Mouse (Mus musculus): ENCODE measurements at regions not wholly inside any gene's neighbourhood (a gene's known extent, or its start where the extent isn't known, plus 50 kb on each side); places are given as distances from the start of the nearest gene placed in this dataset.

DNA sequence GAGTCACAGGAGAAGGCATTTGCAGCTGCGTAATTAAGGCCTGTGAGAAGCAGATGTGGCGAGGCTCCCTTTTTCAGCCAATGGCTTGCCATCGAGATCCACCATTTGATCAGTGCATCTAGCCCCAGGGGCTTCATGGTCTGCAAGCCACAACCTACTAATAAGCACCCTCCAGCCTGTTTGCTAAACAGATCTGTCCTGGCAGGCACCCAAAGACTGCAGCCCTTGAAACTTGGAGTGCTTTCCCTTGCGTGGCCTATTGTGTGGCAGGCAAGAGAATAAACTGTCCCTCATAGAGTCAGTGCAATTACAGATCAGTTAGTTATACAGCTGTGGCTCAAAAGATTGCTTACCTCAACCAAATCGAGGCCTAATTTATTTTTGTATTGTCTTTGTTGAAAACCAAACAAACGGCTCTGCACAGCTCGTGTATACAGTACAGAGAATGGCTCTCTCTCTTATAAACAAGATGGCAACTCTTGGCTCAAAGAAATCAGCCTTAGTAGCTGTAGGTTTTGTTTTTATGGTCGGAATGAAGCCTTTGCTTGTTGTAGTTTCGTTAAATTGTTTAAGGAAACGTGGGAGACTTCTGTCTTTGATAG is 195.9 kb upstream of the Satb2 start:
- no peak for DNase-seq (ENCODE audit: low spot score in 2 of 2)

DNA sequence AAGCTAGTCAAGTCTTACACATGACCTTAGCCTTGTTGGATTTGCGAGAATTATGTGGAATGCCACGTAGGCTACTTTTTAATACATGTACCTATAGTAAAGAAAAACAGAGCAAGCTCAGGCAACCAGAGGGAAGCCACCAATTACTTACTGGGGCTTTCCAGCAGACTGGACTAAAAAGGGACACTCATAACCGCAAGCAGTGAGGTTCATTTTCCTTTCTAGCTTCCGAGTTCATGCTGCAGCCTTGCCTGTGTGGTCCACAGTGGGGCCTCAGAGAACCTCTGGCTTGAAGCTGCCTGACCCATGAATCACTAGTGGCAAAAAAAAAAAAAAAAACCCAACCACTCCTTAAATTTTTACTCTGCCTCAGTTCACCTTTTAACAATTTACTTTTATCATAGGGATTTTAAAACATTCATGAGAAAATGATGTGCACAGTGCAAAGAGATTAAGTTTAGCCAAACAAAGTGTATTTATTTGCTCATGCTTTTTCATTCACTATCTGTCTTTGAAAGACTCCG is 188.6 kb upstream of the 1700066M21Rik start:
- DNase-seq (ENCODE audit: low spot score in 2 of 2), result no peak

DNA sequence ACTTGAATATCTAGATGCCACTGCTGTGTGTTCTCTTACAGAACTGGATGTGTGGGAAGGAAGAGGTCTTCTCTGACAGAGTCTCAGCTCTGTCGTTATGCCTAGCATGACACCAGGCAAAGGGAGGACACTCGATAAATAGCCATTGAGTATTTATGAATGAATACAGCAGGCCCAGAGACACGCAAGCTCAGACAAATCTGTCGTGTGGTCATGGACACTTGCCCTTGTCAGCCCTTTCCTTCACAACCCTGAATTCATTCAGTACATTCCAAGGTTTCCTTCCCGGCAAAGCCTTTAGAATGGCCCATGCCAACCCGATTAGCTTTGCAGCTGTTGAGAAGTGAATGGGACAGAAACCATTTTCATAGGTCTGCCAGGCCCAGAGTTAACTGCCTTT is 176.1 kb upstream of the 1700066M21Rik start:
- DNase-seq (ENCODE audit: low spot score in 2 of 2), result no peak

- DNase-seq (ENCODE audit: low spot score in 2 of 2), result no peak
Observed at GRCm38 (mm10) chr1:57204331-57204730, 173.1 kb upstream of the 1700066M21Rik start.

GRCm38 (mm10) chr1:57205198-57205987 is 172.0 kb upstream of the 1700066M21Rik start:
- DNase-seq (ENCODE audit: low spot score in 2 of 2), result peak; percentile 42 to 49

DNA sequence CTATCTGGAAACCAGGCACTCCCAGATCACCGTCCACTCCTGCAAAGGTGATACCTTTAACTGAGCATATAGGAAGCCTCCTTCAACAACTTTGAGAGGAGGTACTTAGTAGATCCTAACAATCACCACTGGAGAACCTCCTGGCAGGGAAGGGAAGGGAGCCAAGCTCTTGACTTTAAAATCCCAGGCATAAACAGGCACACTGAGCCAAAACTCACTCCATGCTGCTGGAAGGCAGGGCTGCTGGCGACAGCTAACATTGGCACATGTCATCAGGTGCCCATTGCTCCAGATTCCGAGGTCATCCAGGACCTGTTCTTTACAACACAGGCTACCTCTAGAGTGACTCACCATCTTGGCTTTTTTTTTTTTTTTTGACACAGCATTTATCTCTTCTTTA is 170.9 kb upstream of the 1700066M21Rik start:
- DNase-seq (ENCODE audit: low spot score in 2 of 2), result no peak

- DNase-seq (ENCODE audit: low spot score in 2 of 2), result no peak
Observed at GRCm38 (mm10) chr1:57206944-57207343, 170.5 kb upstream of the 1700066M21Rik start.

DNA sequence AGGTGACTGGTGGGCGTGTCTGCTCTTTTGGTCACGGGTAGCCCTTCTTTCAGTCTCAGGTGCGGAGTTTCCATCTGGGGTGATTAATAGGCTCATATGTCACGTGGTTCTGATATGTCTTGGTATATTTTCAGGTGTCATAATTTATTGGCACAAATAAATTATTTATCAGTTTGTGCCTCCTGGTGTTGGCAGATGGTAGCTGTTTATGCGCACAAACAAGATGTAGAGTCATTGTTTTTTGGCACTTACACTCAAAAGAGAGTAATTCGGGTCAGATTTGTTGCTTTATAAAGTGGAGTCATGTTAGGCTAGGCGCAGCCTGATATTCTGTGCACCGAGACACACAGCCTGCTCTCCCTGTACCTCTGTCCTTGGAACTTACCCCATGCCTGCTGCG is 169.0 kb upstream of the 1700066M21Rik start:
- DNase-seq (ENCODE audit: low spot score in 2 of 2), result no peak

DNA sequence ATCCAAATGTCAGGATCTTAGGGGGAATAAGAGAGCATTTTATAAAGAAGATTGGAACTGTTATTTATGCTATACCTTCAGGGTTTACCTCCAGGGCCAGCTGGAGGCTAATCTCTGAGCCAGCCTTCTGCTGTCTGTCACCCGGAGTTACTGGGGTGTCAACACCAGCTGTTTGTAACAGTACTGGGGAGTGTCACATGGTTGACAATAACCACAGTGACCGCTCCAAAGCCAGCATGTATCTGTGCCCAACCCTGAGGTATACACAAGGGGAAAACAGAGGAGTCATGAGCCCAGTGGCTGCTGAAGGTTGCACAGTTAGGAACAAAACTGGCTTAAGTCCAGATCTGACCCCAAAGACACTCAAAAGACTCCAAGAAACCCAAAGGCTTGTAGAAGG is 168.1 kb upstream of the 1700066M21Rik start:
- no peak for DNase-seq (ENCODE audit: low spot score in 2 of 2)

DNA sequence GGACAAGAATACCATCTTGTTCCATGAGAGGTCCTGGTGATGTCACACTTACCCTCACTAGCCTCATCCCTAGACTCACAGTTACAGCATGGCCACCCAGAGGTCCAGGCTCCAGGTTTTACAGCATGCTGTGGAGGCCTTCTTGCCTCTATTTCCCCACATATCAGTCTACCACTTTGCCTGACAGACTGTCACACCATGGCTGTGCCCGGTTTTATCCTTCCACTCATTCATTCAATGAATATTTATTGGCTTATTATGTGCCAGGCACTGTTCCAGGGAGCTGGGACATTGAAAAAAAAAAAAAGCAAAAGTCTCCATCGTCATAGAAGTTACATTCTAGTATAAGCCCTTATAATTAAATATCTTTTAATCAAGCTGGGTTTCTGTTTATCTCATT is 166.4 kb upstream of the 1700066M21Rik start:
- no peak for DNase-seq (ENCODE audit: low spot score in 2 of 2)

- DNase-seq (ENCODE audit: low spot score in 2 of 2), result no peak
Observed at GRCm38 (mm10) chr1:57213428-57213874, 164.0 kb upstream of the 1700066M21Rik start.

- no peak for DNase-seq (ENCODE audit: low spot score in 2 of 2)
Observed at GRCm38 (mm10) chr1:57214266-57214665, 163.2 kb upstream of the 1700066M21Rik start.

GRCm38 (mm10) chr1:57217656-57218055 is 159.8 kb upstream of the 1700066M21Rik start:
- DNase-seq (ENCODE audit: low spot score in 2 of 2), result no peak

GRCm38 (mm10) chr1:57218127-57218526 is 159.3 kb upstream of the 1700066M21Rik start:
- no peak for DNase-seq (ENCODE audit: low spot score in 2 of 2)

GRCm38 (mm10) chr1:57218616-57219015 is 158.8 kb upstream of the 1700066M21Rik start:
- no peak for DNase-seq (ENCODE audit: low spot score in 2 of 2)

- no peak for DNase-seq (ENCODE audit: low spot score in 2 of 2)
Observed at GRCm38 (mm10) chr1:57224425-57225104, 152.9 kb upstream of the 1700066M21Rik start.

DNA sequence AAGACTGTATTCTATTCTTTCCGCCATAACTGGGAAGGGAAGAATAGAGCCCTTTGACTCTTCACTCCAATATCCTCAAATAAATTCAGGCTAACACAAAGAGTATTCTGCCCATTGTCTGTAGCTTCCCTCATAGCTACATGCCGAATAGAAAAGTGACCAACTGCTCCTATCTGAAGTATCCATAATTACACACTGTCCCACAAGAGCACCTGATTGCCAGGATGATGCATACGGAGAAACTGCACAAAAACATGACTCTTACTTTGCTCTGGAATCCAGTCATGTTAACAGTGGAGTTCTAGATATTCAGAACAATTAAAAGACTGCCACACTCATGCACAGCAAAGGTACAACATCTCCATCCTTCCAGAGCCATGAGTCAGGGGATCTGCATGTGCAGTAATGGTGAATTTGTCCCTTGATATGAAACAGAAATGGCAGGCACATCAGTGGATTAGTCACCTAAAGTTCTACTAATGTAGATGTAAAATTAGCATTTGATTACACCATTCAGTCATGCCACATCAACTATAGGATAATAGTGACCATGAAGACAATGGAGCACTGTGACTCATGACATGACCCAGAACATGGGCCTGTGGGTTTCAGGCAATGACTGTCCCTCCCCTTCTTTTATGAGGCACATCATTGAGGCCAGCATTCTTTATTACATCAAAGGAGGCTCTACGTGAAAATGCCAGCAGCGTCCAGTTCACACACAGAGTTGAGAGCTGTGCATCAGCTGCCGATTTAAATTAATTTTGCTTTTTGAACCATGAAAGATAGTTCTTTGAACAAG is 133.6 kb upstream of the 1700066M21Rik start:
- no peak for DNase-seq (ENCODE audit: low spot score in 2 of 2)

- no peak for DNase-seq (ENCODE audit: low spot score in 2 of 2)
Observed at GRCm38 (mm10) chr1:57259626-57260025, 117.8 kb upstream of the 1700066M21Rik start.

GRCm38 (mm10) chr1:57265012-57265760 is 112.2 kb upstream of the 1700066M21Rik start:
- no peak for DNase-seq (ENCODE audit: low spot score in 2 of 2)

DNA sequence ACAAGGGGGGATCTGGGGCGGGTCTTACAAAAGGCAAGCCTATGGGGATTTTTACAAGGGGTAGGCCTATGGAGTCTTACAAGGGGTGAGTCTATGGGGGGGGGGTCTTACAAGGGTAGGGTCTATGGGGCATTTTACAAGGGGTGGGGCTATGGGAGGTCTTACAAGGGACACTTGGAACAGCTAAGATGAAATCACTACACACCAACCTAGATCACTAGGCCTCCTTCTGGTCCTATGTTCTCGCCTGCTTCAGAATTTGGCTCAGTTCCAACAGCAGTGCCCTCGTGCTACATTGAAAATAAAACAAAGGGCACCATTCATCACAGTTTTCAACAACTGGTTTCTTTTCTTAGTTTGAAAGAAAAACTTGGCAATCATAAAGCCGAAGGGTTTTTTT is 110.7 kb upstream of the 1700066M21Rik start:
- no peak for DNase-seq (ENCODE audit: low spot score in 2 of 2)

All from adrenal gland, adult 18-20 months (tissue).